Mouse (Mus musculus): ENCODE results near the gene Aph1a. TPM values are rescaled to one million over a fixed set of nuclear protein-coding genes. Genes with fewer than 3 reads are reported as not detected.
A peak's percentile ranks its signal among the peaks of the same experiment; 100 is the strongest.

The Aph1a gene
- polyA plus RNA-seq, 1 experiment, result 44.3 TPM

- H3K4me1 ChIP-seq (ENCODE audit: control insufficient read depth, insufficient read depth, low read length), result no peaks in the 10 kb centered on the region
- H3K4me3 ChIP-seq (ENCODE audit: low read depth, low read length), result no peak overlapping the region
- H3K27me3 ChIP-seq (ENCODE audit: control insufficient read depth, insufficient read depth, low read length, poor library complexity, severe bottlenecking), result no peaks in the 10 kb centered on the region
- H3K9ac ChIP-seq (ENCODE audit: low read depth, poor library complexity, severe bottlenecking), result no peak overlapping the region
- H3K27ac ChIP-seq (ENCODE audit: insufficient read depth, low read length), result no peak overlapping the region
- H3K36me3 ChIP-seq (ENCODE audit: control insufficient read depth, insufficient read depth, low read length, poor library complexity, severe bottlenecking), result peaks cover 31% of the 10 kb centered on the region
- H3K9me3 ChIP-seq (replicated peaks; ENCODE audit: control insufficient read depth, insufficient read depth, low read length, poor library complexity, severe bottlenecking), result no peaks in the 10 kb centered on the region
- TF ChIP-seq CTCF (IDR thresholded peaks at IDR 0.05; ENCODE audit: low read depth, low read length), result no peak
- no peak for TF ChIP-seq EP300 (IDR thresholded peaks at IDR 0.05; ENCODE audit: insufficient read depth, low read depth, low read length)
- no peak for TF ChIP-seq POLR2A (IDR thresholded peaks at IDR 0.05; ENCODE audit: insufficient read depth, low read length)
These were observed 38.8 kb downstream of the Aph1a start for GRCm38 (mm10) chr3:95932566-95932965.

GRCm38 (mm10) chr3:95933111-95933750 lies 39.5 kb downstream of the Aph1a start:
- Histone ChIP-seq H3K27me3 (ENCODE audit: control insufficient read depth, insufficient read depth, low read length, poor library complexity, severe bottlenecking) (no peaks in the 10 kb centered on the region), H3K9ac (ENCODE audit: low read depth, poor library complexity, severe bottlenecking) (no peak overlapping the region), H3K36me3 (ENCODE audit: control insufficient read depth, insufficient read depth, low read length, poor library complexity, severe bottlenecking) (peaks cover 37% of the 10 kb centered on the region), H3K4me1 (ENCODE audit: control insufficient read depth, insufficient read depth, low read length) (no peaks in the 10 kb centered on the region), H3K9me3 (replicated peaks; ENCODE audit: control insufficient read depth, insufficient read depth, low read length, poor library complexity, severe bottlenecking) (no peaks in the 10 kb centered on the region), H3K4me3 (ENCODE audit: low read depth, low read length) (no peak overlapping the region), H3K27ac (ENCODE audit: insufficient read depth, low read length) (no peak overlapping the region)
- no peak for TF ChIP-seq CTCF (IDR thresholded peaks at IDR 0.05; ENCODE audit: low read depth, low read length)
- no peak for TF ChIP-seq EP300 (IDR thresholded peaks at IDR 0.05; ENCODE audit: insufficient read depth, low read depth, low read length)
- no peak for TF ChIP-seq POLR2A (IDR thresholded peaks at IDR 0.05; ENCODE audit: insufficient read depth, low read length)

- no peaks in the 10 kb centered on the region for H3K4me1 ChIP-seq (ENCODE audit: control insufficient read depth, insufficient read depth, low read length)
- TF ChIP-seq POLR2A (IDR thresholded peaks at IDR 0.05; ENCODE audit: insufficient read depth, low read length) (no peak), EP300 (IDR thresholded peaks at IDR 0.05; ENCODE audit: insufficient read depth, low read depth, low read length) (no peak), CTCF (IDR thresholded peaks at IDR 0.05; ENCODE audit: low read depth, low read length) (no peak)
- H3K9me3 ChIP-seq (replicated peaks; ENCODE audit: control insufficient read depth, insufficient read depth, low read length, poor library complexity, severe bottlenecking), result no peaks in the 10 kb centered on the region
- H3K9ac ChIP-seq (ENCODE audit: low read depth, poor library complexity, severe bottlenecking), result no peak overlapping the region
- H3K36me3 ChIP-seq (ENCODE audit: control insufficient read depth, insufficient read depth, low read length, poor library complexity, severe bottlenecking), result peaks cover 45% of the 10 kb centered on the region
- no peak overlapping the region for H3K4me3 ChIP-seq (ENCODE audit: low read depth, low read length)
- H3K27me3 ChIP-seq (ENCODE audit: control insufficient read depth, insufficient read depth, low read length, poor library complexity, severe bottlenecking), result no peaks in the 10 kb centered on the region
- H3K27ac ChIP-seq (ENCODE audit: insufficient read depth, low read length), result no peak overlapping the region
These were observed 40.7 kb downstream of the Aph1a start for GRCm38 (mm10) chr3:95934448-95934847.

GRCm38 (mm10) chr3:95938217-95938616 lies 44.4 kb downstream of the Aph1a start:
- no peaks in the 10 kb centered on the region for H3K9me3 ChIP-seq (replicated peaks; ENCODE audit: control insufficient read depth, insufficient read depth, low read length, poor library complexity, severe bottlenecking)
- no peak overlapping the region for H3K9ac ChIP-seq (ENCODE audit: low read depth, poor library complexity, severe bottlenecking)
- H3K36me3 ChIP-seq (ENCODE audit: control insufficient read depth, insufficient read depth, low read length, poor library complexity, severe bottlenecking), result peaks cover 56% of the 10 kb centered on the region
- no peak overlapping the region for H3K27ac ChIP-seq (ENCODE audit: insufficient read depth, low read length)
- TF ChIP-seq CTCF (IDR thresholded peaks at IDR 0.05; ENCODE audit: low read depth, low read length), result no peak
- TF ChIP-seq EP300 (IDR thresholded peaks at IDR 0.05; ENCODE audit: insufficient read depth, low read depth, low read length), result no peak
- TF ChIP-seq POLR2A (IDR thresholded peaks at IDR 0.05; ENCODE audit: insufficient read depth, low read length), result no peak
- no peak overlapping the region for H3K4me3 ChIP-seq (ENCODE audit: low read depth, low read length)
- H3K27me3 ChIP-seq (ENCODE audit: control insufficient read depth, insufficient read depth, low read length, poor library complexity, severe bottlenecking), result no peaks in the 10 kb centered on the region
- H3K4me1 ChIP-seq (ENCODE audit: control insufficient read depth, insufficient read depth, low read length), result no peaks in the 10 kb centered on the region

GRCm38 (mm10) chr3:95938835-95939234 lies 45.1 kb downstream of the Aph1a start:
- H3K27me3 ChIP-seq (ENCODE audit: control insufficient read depth, insufficient read depth, low read length, poor library complexity, severe bottlenecking), result no peaks in the 10 kb centered on the region
- no peak overlapping the region for H3K4me3 ChIP-seq (ENCODE audit: low read depth, low read length)
- H3K36me3 ChIP-seq (ENCODE audit: control insufficient read depth, insufficient read depth, low read length, poor library complexity, severe bottlenecking), result peaks cover 50% of the 10 kb centered on the region
- no peaks in the 10 kb centered on the region for H3K4me1 ChIP-seq (ENCODE audit: control insufficient read depth, insufficient read depth, low read length)
- H3K9me3 ChIP-seq (replicated peaks; ENCODE audit: control insufficient read depth, insufficient read depth, low read length, poor library complexity, severe bottlenecking), result no peaks in the 10 kb centered on the region
- no peak for TF ChIP-seq POLR2A (IDR thresholded peaks at IDR 0.05; ENCODE audit: insufficient read depth, low read length)
- no peak for TF ChIP-seq EP300 (IDR thresholded peaks at IDR 0.05; ENCODE audit: insufficient read depth, low read depth, low read length)
- TF ChIP-seq CTCF (IDR thresholded peaks at IDR 0.05; ENCODE audit: low read depth, low read length), result peak; percentile 76
- H3K9ac ChIP-seq (ENCODE audit: low read depth, poor library complexity, severe bottlenecking), result no peak overlapping the region
- no peak overlapping the region for H3K27ac ChIP-seq (ENCODE audit: insufficient read depth, low read length)

- TF ChIP-seq EP300 (IDR thresholded peaks at IDR 0.05; ENCODE audit: insufficient read depth, low read depth, low read length) (no peak), CTCF (IDR thresholded peaks at IDR 0.05; ENCODE audit: low read depth, low read length) (no peak), POLR2A (IDR thresholded peaks at IDR 0.05; ENCODE audit: insufficient read depth, low read length) (no peak)
- H3K9me3 ChIP-seq (replicated peaks; ENCODE audit: control insufficient read depth, insufficient read depth, low read length, poor library complexity, severe bottlenecking), result no peaks in the 10 kb centered on the region
- H3K27me3 ChIP-seq (ENCODE audit: control insufficient read depth, insufficient read depth, low read length, poor library complexity, severe bottlenecking), result no peaks in the 10 kb centered on the region
- no peak overlapping the region for H3K9ac ChIP-seq (ENCODE audit: low read depth, poor library complexity, severe bottlenecking)
- H3K4me1 ChIP-seq (ENCODE audit: control insufficient read depth, insufficient read depth, low read length), result no peaks in the 10 kb centered on the region
- H3K27ac ChIP-seq (ENCODE audit: insufficient read depth, low read length), result no peak overlapping the region
- no peak overlapping the region for H3K4me3 ChIP-seq (ENCODE audit: low read depth, low read length)
- peaks cover 39% of the 10 kb centered on the region for H3K36me3 ChIP-seq (ENCODE audit: control insufficient read depth, insufficient read depth, low read length, poor library complexity, severe bottlenecking)
These were observed 49.0 kb downstream of the Aph1a start for GRCm38 (mm10) chr3:95942749-95943148.
